Mouse (Mus musculus): ENCODE results near the gene Plekhj1.
A peak's percentile ranks its signal among the peaks of the same experiment; 100 is the strongest.
"Not testable (repeated sequence)": the region's sequence is repeated elsewhere in the genome, so short reads cannot be mapped to it uniquely, and the experiment has no call there.

Gene Plekhj1

GRCm38 (mm10) chr10:80824827-80825226 is 26.4 kb upstream of the Plekhj1 start:
- DNase-seq, result no peak

DNA sequence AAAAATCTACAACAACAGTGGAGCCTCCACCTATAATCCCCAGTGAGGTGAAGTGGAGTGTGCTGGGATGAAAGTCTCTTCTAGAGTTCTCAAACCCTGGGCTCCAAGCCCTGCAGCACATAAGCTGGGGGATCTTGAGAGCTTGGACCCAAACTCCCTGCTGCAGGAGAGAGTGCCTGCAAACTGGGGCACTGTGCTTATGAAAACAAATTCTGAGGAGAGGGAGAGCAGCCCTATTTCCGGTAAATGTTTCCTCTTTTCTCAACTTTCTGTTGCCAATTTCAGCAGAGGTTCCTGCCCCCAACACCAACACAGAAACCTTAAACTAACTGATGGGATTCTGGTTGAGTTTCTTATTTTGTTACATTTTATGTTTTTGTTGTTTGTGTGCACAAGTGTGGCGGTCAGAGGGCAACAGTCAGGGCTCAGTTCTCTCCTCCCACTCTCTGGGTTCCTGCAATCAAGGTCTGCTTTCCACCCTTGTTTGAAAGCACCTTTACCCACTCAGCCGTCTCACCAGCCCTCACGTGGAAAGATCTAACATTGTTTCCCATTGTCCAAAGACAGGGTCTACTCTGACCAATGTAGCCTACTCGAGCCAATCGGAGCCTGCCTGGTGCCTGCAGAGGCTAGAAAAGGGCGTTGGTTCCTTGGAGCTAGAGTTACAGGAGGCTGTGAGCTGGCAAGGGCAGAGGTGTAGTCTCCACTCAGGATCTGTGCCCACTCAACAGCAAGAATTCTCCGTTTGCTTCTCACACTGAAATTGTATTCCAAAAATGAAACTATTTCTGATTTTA is 25.6 kb upstream of the Plekhj1 start:
- DNase-seq, result peak; percentile 29

GRCm38 (mm10) chr10:80823316-80823715 is 24.9 kb upstream of the Plekhj1 start:
- no peak for DNase-seq

GRCm38 (mm10) chr10:80822528-80822927 is 24.1 kb upstream of the Plekhj1 start:
- DNase-seq, result no peak

GRCm38 (mm10) chr10:80821991-80822390 is 23.6 kb upstream of the Plekhj1 start:
- DNase-seq, result peak; percentile 55

GRCm38 (mm10) chr10:80819406-80819805 is 21.0 kb upstream of the Plekhj1 start:
- DNase-seq, result peak; percentile 77

GRCm38 (mm10) chr10:80818599-80819281 is 20.3 kb upstream of the Plekhj1 start:
- no peak for DNase-seq

DNA sequence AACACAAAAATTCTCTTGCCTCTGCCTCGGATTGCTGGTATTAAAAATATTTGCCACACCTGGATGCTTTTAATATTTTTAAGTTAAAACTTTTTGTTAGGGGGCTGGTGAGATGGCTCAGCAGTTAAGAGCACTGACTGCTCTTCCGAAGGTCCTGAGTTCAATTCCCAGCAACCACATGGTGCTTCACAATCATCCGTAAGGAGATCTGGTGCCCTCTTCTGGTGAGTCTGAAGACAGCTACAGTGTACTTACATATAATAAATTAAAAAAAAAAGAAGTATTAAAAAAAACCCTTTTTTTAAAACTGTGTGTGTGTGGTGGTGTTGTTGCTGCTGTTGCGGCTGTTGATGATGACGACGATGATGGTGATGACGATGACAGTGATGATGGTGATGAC is 19.5 kb upstream of the Plekhj1 start:
- DNase-seq, result not testable (repeated sequence)

- DNase-seq, result no peak
These were observed 18.7 kb upstream of the Plekhj1 start for GRCm38 (mm10) chr10:80817164-80817563.

- not testable (repeated sequence) for DNase-seq
These were observed 17.9 kb upstream of the Plekhj1 start for GRCm38 (mm10) chr10:80816303-80816702.

DNA sequence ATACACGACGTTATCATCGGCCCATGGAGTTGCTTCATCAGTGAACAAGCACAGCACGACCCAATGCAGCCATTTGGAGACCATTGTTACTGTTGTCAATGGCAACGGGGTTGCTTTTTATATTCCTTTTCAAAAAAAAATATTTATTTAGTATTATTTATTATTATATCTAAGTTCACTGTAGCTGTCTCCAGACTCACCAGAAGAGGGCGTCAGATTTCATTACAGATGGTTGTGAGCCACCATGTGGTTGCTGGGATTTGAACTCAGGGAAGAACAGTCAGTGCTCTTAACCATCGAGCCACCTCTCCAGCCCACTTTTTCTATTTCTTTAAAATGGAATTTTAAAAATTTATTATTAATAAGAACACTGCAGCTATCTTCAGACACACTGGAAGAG is 16.4 kb upstream of the Plekhj1 start:
- DNase-seq, result no peak

DNA sequence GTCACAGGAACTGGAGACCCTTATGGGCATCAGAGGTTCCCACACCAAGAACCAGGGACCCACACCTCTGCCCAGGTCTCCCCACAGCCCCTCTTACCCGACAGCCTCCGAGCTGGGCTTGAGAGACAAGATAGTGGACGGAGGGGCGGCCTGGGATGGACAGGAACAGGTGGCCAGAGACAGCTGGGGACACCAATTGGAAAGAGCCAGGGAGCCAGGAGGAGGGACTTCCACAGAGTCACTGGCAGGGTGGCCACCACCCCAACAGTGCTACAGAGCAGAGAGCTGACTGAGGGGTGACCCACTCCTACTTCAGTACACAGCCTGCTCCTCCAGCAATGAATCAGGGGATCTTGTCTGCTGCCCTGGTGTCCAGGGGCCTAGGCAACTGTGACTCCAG is 14.9 kb upstream of the Plekhj1 start, which contains the start of gene Jsrp1:
TSS of gene Jsrp1 (minus strand) at position 133 of the 400 bp plus-strand sequence.
- no peak for DNase-seq

DNA sequence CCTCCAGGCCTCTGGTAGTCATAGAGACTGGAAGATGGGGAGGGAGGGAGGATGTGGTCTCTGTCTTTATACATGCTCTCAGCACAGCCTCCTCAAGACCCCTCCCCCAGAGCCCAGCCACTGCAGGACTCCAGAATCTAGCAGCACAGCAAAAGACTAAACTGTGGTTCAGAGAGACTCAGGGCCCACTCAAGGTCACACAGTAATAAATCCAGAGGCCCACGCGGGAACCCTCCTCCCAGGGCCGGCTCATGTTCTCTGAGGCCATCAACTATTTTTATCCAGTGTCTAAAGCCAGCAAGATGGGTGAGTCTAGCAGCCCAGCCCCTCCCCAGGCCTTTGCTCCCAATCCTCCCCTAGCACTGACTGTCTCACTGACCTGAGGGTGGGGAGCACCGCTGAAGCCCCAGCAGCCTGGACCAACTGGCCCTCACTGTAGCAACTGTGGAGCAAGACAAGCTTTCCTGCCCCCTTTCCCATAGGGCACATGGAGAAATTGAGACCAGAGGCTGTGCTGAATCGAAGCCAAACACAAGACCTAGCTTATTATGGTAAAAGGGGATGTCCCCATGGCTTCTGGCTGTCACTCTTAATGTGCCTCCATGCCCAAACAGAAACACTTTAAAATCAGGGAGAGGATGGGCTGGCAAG is 14.1 kb upstream of the Plekhj1 start:
- no peak for DNase-seq

- DNase-seq, result no peak
These were observed 11.7 kb upstream of the Plekhj1 start for GRCm38 (mm10) chr10:80810084-80810483.

DNA sequence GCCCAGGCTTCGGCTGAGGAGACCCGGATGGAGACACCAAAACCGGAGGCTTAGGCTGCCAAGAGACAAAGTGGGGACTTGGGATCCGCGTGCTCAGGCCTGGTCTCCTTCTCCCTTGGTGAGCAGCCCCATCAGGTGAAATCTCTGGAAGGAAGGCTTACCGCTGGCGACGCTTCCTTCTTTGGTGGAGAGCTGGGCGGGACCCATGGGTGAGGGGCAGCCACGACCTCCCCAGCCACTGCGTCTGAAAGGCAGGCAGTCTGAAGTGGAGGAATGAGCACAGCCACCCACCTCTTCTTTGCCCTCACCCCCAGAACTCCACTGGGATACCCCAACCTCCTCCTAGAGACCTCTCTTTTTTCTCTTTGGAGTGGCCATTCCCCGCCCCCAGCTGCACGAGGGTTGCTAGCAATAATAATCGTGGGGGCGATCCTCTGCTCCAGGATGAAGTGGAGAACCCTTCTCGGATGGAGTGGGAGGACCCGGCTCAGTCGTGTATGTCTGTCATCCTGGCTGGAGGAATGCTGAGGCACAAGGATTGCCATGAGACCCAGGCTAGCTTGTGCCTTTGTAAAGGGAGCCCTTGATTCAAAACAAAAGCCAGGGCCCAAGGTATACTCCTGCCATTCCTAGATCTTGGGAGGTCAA is 10.7 kb upstream of the Plekhj1 start:
- DNase-seq, result no peak

DNA sequence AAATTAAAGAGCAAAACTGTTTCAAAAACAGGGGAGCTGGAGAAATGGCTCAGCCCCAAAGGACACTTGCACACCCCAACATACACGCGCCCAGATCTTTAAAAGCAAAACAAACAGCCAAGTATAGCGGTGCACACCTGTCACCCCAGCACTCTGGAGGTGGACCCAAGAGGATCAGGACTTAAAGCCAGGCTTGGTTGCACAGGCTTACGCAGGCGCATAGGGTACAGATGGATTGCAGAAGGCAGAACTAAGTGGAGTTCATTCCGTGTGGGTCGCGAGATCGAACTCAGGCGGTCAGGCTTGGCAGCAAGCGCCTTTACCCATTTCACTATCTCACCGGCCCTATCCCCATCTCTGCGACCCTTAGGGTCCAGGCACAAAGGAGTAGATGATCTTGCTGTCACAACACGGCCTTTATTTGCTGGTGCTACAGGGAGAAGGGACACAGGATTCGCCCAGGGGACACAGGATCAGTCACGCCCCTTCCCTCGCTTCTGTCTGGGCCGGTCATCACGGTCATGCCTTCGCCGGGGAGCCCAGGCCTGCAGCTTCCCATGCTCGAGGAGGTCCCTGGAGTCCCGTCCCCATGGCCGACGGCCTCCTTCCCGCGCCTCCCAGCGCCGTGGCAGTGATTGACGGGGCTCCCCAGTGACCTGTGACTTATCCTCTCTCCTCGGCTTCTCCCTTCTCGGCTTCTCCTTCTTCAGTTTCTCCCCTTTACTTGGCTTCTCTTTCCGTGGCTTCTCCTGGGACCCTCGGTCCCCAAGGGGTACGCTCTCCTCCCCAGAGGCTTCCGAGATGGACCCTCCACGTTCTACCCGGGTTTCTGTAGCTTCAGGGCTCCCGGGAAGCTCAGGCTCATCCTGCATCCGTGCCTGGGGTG is 9.9 kb upstream of the Plekhj1 start:
- no peak for DNase-seq

- peak; percentile 81 for DNase-seq
These were observed 8.7 kb upstream of the Plekhj1 start for GRCm38 (mm10) chr10:80807057-80807627.

GRCm38 (mm10) chr10:80806341-80807056 is 8.1 kb upstream of the Plekhj1 start:
- DNase-seq, result no peak

GRCm38 (mm10) chr10:80805925-80806324 is 7.5 kb upstream of the Plekhj1 start:
- peak; percentile 78 for DNase-seq

DNA sequence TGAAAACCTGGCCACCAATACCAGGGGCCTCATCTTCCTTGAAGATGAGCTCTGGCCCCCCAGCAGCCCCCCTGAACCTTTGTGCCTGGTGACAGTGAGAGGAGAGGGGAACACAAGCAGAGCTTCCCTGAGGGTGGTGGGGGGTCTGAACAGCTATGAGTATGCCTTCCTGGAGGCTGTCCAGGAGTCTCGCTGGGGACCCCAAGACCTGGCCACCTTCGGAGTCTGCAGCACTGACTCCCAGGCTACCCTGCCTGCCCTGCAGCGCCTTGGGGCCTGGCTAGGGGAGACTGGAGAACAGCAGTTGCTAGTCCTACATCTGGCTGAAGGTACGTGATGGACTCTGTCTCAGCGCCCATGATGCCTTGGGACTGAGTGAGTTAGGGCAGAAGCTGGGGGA is 6.9 kb upstream of the Plekhj1 start:
- no peak for DNase-seq

DNA sequence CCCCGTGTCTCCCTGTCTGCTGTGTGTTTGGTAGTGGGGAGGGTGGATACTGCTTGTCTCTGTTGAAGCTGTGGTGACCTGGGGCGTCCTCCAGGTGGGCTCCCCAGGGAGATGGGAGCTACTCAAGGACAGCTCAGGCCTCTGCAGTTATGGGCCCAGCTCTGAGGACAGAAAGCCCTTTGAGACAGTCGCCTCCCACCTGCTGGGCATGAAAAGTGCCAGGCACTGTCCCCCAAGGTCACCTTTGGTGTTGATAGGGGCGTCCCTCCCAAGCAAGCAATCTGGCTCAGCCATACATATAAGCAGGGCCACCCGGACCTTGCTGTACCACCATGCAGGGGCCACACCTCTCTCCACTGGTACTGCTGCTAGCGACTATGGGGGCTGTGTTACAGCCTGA is 6.5 kb upstream of the Plekhj1 start, which contains the start of gene Amh:
TSS of gene Amh (plus strand) at position 328 of the 400 bp plus-strand sequence.
- no peak for DNase-seq
